Mouse (Mus musculus): ENCODE data around the gene Slc9a3r2.
A peak's percentile ranks its signal among the peaks of the same experiment; 100 is the strongest.

Slc9a3r2 gene

GRCm38 (mm10) chr17:24636781-24637481, 13.2 kb downstream of the Slc9a3r2 start:
- no peak for DNase-seq (ENCODE audit: low spot score in 2 of 2)

- no peak for DNase-seq (ENCODE audit: low spot score in 2 of 2)
Observed at GRCm38 (mm10) chr17:24635694-24636093, 14.4 kb downstream of the Slc9a3r2 start.

DNA sequence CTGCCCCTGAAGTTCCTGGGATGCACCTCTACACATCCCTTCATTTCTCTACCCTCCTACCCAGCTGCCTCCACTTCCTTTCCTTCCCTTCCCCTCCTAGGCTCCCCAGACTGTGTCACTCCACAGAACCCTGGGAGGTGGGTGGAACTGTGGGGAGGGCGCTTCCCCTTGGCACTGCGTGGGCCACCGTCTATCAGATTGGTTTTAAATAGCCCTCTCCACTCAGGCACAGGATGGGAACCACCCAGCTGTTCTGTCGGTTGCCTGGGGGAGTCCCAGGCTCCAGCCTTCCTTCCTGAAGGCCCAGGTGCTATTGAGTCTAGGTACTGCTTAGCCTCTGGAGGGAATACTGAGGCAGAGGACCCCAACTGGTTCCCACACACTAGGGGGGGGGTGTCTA, 15.1 kb downstream of the Slc9a3r2 start:
- DNase-seq (ENCODE audit: low spot score in 2 of 2) = no peak

DNA sequence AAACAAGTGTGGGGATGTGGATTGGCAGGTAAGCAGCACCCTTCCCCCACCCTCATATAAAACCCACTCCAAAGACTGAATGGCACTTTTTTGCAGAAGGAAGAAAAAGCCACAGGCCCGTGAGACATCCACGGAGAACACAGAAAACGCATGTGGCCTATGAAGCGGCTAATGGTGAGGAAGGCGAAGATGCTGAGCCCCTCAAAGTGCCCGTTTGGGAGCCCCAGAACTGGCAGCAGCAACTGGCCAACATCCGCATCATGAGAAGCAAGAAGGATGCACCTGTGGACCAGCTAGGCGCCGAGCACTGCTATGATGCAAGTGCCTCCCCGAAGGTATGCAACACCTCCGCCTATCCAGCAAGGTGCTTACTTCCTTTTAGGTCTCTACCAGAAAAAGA, 16.3 kb downstream of the Slc9a3r2 start:
- DNase-seq (ENCODE audit: low spot score in 2 of 2) = no peak

- no peak for DNase-seq (ENCODE audit: low spot score in 2 of 2)
Observed at GRCm38 (mm10) chr17:24632813-24633449, 17.2 kb downstream of the Slc9a3r2 start.

GRCm38 (mm10) chr17:24632167-24632812, 17.8 kb downstream of the Slc9a3r2 start, which contains the start of the genes Tsc2 and Nthl1:
Gene Tsc2, minus strand, starts transcription at chr17:24632630.
Gene Nthl1, plus strand, starts transcription at chr17:24632680.
- peak; percentile 86 to 91 for DNase-seq (ENCODE audit: low spot score in 2 of 2)

DNA sequence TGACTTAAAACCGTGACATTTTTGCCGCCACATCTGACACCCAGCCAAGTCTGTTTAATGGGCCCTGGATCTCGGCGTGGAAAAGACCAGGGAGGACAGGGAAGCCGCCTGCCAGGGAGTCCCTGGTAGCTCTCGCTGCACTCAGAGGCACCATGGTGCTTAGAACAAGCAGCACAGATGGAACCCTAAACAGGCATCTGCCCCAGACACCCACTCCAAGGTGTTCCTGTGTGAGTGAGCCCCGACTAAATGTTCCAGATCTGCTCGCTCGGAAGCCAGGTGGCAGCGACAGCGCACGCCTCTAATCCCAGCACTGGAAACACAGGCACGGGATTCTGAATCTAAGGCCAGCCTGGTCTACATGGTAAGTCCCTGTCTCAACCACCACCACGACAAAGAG, 20.1 kb downstream of the Slc9a3r2 start:
- DNase-seq (ENCODE audit: low spot score in 2 of 2) = no peak

DNA sequence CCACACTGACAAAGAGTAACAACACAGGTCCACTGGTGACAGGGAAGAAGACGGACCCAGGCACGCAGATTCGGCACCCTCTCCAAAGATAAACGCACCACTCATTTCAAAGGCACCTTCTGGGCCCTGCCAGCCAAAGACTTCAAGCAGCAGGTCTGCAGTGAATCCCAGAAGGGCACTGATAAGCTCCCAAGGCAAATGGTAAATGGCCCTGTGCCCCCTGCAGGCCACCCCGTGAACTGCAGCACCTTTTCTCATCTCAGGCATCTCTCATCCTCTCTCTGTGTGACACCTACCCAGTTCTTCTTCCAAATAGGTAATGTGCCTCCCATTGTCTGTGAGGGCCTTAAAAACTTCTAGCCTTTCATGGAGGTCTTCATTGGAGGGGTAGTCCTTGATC, 21.5 kb downstream of the Slc9a3r2 start:
- peak; percentile 37 to 74 for DNase-seq (ENCODE audit: low spot score in 2 of 2)

DNA sequence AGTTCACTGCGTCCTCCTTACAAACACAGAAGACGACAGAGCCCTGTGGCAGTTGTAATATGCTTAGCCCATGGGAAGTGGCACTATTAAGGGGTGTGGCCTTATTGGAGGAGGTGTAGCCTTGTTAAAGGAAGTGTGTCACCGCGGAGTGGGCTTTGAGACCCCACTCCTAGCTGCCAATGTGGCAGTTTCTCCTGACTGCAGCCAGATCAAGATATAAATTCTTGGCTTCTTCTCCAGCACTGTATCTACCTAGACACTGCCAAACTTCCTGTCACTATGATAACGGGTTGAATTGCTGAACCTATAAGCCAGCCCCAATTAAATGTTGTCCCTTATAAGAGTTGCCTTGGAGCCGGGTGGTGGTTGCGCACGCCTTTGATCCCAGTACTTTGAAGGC, 24.7 kb downstream of the Slc9a3r2 start:
- no peak for DNase-seq (ENCODE audit: low spot score in 2 of 2)

DNA sequence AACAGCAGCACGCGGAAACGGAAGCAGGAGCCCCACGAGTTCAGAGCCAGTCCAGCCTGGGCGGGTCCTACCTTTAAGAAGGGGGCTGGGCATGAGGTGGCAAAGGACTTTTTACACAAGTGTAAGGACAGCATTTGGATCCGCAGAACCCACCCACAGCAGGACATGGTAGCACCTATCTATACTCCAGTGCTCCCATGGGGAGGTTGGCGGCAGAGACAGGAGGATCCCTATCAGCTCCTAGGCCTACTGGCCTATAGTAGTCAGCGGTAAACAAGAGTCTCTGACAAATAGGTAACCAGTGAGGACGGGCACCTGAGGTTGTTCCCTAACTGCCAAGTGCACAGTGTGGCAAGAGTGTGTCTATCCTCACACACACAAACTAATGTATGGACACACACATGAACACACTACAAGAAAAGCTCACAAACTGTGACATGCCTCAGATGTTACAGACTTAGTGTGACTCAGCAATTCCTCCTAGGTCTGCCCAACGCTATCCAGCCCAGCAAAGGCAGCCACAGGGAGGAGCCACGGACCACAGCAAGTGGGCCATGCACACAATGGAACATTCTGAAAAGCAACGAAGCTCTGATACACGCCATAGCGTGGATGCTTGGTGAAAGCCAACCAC, 32.4 kb downstream of the Slc9a3r2 start:
- DNase-seq (ENCODE audit: low spot score in 2 of 2) = no peak

DNA sequence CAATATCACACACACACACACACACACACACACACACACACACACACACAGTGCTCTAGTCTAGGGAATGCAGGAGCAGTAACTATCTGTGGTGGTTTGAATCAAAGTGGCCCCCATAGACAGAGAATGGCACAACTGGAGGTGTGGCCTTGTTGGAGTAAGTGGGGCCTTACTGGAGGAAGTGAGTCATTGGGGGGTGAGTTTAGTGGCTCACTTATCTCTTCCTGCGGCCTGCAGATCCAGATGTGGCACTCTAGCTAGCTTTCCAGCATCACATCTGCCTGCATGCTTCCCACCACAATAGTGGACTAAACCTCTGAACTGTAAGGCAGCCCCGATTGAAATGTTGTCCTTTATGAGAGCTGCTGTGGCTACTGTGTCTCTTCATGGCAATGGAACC, 39.4 kb downstream of the Slc9a3r2 start:
- no peak for DNase-seq (ENCODE audit: low spot score in 2 of 2)

DNA sequence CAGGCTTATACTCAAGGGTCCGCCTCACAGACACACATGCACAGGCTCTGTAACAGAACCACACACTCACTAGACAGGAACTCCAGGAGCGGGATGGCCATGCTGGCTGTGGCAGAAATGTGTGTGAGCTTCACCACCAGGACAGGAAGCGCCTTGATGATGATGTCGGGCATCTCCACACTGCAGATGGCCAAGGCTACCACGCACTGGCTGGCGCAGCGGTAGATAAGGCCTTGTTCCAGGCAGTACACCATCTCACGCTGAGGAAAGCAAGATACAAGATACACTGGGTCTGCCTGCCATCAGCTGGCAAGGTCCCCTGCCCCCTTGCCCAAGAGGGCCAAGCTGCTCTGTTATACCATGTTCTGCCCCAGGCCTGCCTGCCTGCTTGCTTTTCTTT, 41.3 kb downstream of the Slc9a3r2 start:
- DNase-seq (ENCODE audit: low spot score in 2 of 2) = no peak

DNA sequence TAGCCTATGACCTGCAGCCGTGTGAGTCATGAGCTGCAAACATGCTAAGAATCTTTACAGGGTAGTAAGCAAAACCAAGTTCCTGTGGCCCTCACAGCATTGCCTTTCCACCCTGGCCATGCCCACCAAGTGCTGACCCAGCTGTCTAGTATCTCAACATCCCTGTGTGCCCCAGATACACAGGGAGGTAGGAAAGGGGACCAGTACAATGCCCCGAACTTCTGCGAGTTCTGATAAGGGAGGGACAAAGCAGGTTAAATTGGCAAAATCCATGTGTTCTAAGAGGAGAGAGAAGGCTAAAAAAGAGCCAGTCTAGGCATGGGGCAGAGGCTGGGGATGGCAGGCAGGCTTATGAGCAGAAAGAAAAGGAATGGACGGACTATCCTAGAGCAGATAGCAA, 41.8 kb downstream of the Slc9a3r2 start:
- DNase-seq (ENCODE audit: low spot score in 2 of 2) = no peak

DNA sequence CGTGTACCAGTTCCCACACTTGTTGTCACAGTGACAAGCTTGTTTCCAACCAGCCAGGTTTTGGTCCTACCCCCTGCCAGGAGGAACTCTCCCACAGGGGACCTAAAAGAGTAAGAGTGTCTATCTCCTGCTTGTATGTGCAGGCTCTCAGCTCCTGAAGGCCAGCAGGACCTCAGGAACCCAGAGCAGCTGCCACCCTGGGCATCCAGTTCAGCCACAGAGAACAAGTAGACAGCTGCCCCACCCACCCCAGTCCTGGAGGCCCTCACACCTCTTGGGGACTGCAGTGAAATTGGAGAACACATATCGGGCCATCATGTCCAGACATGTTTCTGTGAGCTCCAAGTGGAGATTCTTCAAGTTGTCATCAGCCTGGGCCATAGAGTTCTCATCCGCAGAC, 45.6 kb downstream of the Slc9a3r2 start:
- no peak for DNase-seq (ENCODE audit: low spot score in 2 of 2)

- no peak for DNase-seq (ENCODE audit: low spot score in 2 of 2)
Observed at GRCm38 (mm10) chr17:24603961-24604360, 46.2 kb downstream of the Slc9a3r2 start.

DNA sequence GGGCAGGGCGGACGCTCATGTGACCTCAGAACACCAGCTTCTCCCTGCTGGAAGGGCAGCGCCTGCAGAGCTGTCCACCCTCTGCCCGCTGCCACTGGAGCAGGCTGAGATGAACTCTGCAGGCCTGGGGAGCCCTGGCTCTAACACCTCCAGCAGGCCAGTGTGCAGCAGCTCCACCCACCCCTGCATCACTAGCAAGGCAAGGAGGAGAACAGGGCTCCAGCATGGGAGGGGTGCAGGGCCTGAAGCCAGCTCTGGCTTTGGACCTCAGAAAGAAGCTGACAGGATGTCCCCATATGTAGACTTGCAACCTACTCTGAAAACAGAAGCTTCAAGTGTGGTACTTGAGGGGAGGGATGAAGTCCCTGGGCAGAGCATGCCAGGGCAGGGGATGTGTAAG, 49.6 kb downstream of the Slc9a3r2 start:
- no peak for DNase-seq (ENCODE audit: low spot score in 2 of 2)

DNA sequence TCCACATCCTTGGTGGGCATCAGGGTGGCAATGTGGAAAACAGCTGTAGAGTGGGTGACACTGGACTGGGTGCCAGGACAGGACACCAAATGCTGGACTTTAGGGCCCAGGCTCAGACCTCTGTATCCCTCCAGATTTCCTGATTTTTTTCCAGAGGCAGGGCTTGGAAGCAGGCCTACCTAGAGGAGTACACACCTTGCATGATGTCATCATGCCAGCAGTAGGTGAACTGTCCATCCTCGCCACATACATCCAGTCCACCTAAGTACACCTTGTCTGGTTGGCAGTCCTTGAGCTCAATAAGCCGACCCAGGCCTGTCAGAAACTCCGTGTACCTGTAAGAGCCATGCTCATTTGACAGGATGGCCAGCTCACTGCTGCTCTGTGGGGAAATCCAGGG, 52.1 kb downstream of the Slc9a3r2 start:
- DNase-seq (ENCODE audit: low spot score in 2 of 2) = no peak

- no peak for DNase-seq (ENCODE audit: low spot score in 2 of 2)
Observed at GRCm38 (mm10) chr17:24596471-24597183, 53.5 kb downstream of the Slc9a3r2 start.

- no peak for DNase-seq (ENCODE audit: low spot score in 2 of 2)
Observed at GRCm38 (mm10) chr17:24596073-24596466, 54.1 kb downstream of the Slc9a3r2 start.

DNA sequence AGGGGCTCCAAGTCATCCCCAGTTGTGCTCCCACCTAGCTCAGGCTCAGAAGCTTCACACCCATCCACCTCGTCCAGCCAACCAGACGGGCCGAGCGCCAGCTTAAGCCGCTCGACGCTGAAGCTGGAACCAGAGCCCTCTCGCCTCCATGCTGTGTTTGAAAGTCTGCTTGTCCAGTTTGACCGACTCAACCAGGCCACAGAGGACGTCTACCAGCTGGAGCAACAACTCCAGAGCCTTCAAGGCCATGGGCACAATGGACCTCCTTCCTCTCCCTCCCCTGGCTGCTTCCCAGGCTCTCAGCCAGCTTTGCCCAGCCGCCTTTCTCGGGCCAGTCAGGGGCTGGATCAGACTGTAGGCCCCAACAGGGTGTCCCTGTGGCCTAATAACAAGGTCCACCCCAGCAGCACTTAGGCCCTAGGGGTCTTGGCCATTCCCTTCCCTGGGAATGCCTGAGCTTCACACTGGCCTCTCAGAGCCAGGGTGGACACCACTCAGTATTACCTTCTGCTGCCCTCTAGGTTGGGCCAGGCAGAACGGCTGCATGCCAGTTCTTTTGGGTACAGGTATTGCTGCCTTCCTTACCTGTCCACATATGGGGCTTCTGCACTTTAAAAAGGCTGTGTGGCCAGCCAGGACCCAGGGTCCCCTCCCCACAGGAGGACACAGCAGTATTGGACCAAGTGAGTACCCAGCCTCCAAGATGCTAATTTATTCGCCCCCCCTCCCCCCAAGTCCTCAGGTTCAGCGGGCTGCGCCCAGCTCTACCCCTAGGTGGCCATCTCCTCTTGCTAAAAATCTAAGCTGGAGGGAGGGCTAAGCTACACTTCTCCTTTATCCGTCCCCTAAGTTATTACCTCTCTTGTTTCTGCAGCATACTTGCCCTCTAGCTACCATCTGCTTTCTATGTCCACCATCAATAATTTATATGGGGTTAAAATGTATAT, 54.7 kb downstream of the Slc9a3r2 start:
- no peak for DNase-seq (ENCODE audit: low spot score in 2 of 2)

Data from thymus, postnatal 10 days (tissue).